Mouse (Mus musculus) testis, postnatal 14 days (tissue): ENCODE results near the gene Otop2.

ENCODE experiments used
- DNase-seq: peaks from one replicate; pipeline ENCODE4 v3.0.0; 2021; ENCODE audit warnings: low spot score

The Otop2 gene

DNA sequence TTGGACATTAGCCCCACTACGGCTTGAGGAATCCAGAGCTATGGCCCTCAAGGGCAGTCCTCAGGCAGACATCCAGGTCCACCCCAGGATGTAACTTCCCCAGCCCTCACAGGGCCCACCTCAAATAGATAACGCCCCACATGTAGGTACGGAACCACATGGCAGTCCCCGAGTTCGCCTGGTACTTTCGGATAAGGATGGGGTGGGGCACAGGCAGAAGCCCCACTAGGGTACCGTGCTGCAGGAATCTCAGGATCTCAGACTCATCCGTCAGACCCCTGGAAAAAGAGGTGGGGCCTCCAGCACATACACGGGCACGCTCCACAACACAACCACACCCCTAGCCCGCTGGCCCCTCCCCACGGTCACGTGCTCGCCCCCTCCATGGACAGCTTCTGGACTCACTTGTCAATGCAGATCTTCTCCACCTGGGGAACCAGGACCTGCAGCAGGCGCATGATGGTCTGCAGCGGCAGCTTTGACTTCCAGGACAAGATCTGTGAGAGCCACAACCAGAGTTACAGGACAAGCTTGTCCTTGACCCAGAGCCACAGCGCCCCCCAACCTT is 41.8 kb downstream of the Otop2 start:
- DNase-seq, result no peak

DNA sequence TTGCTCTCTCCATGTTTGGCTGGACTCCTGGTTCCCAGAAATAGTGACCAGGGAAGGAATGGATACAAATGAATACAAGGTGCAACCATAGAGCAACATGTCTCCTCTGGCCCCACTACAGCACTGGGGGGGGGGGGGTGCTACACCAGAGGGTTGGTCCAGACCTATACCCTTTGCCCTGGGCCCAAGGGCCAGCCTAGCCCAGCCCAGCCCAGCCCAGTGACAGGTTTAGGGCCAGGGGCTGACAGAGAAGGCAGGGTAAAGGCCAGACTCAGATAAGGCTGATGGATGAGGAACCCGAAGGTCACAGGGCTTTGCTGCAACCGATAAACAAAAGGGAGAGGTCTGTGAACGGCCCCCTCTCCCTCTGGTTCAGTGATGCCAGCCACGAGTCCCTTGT is 43.0 kb downstream of the Otop2 start:
- DNase-seq, result no peak

DNA sequence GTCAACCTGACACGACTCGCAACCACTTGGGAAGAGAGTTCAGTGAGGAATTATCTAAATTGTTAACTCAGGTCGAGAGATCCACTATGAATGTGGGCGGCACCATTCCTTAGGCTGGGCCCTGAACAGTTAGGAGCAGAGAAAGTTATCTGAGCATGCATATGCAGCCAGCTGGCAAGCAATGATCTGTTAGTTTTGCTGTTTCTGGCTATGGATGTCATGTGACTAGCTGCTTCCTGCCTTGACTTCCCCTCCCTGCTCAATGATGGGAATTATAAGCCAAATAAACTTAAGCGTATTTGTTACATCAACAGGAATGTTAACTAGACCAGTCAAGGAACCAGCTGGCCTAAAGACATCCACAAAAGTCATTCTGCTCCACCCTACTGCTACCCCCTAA is 46.4 kb downstream of the Otop2 start:
- DNase-seq, result no peak

DNA sequence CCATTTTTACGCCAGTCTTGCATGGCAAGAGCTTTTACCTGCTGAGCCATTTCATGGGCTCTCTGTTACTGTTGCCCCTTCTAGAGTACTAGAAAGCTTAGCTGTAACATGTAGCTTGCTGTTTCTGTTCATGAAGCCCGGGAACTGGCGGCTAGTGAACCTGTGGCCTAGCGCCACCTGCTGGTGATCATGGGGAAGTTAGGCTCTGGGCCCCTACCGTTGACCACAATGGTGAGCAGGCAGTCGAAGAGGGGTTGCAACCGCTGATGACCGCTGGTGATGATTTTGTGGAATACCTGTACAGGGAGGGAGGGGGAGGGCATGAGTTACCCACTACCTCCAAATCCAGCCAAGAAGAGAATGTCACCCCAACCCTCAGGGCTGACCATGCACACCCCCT is 47.2 kb downstream of the Otop2 start:
- DNase-seq, result peak; percentile 64

DNA sequence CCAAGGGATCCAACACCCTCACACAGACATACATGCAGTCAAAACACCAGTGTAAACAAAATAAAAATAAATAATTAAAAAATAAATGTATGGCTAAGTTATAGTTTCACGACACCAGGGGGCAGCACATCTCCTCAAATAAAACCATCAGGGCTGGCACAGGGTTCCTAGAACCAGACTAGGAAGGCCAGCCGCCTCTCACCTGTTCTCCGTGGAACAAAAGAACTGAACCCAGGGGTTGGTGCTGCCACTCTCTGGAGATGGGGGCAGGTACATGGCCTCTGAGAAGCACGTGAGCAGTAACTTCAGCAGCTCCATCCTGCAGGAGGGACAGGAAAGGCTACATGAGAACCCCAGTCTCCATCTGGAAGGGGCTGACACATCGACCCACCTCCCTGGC is 51.5 kb downstream of the Otop2 start:
- DNase-seq, result no peak

DNA sequence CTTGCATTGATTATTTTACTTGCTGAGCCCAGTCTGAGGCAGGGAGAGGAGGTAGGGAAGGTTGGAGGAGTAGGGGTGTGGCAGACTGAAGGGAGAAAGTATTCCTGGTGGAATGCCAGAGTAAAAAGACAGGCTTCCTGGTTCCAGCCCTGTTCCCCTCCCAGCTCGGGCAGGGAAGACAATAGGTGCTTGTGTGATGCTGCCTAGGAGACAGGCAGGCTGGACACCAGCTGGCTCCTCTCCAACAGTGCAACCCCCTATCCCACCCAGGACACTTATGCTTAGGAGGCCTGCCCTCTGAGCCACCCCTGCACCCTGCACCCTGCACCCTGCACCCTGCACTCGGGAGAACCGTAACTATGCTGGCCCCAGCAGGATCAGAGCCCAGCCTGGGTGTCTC is 52.3 kb downstream of the Otop2 start:
- DNase-seq, result no peak

DNA sequence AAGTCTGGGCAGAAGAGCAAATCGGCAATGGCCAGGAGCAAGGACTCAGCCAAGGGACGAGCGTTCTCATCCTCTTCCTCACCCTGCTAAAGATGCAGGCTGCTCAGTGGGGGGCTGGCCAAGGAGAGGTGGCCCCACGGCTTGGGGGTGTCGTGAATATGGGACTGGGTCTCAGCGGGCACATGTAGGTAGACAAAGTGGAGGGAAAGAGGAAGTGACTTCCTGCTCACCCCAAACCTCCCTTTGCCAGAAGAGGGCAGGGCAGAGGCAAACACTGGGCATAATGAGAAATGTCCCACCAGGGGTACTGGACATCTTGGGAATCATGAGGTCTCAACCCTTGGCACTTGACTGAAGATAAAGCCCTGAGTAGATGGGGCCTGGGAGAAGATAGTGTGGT is 52.8 kb downstream of the Otop2 start:
- DNase-seq, result no peak

DNA sequence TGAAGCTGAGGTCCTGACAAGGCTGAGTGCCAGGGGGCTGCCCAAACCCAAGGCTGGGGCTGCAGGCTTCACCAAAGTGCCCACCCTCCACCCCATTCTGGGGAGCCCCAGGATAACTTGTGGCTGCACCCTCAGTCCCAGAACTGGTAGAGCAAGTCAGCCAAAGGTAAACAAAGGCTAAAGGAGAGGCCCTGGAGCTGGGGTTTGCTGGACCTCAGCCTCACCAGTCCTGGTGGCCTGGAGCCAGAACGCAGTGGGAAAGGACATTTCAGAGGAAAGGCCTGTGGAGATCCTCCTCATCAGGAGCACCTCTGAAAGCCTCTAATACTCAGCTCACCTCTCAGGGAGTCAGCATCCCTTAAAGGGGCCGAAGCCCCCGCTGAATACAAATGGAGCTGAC is 57.2 kb downstream of the Otop2 start:
- no peak for DNase-seq

DNA sequence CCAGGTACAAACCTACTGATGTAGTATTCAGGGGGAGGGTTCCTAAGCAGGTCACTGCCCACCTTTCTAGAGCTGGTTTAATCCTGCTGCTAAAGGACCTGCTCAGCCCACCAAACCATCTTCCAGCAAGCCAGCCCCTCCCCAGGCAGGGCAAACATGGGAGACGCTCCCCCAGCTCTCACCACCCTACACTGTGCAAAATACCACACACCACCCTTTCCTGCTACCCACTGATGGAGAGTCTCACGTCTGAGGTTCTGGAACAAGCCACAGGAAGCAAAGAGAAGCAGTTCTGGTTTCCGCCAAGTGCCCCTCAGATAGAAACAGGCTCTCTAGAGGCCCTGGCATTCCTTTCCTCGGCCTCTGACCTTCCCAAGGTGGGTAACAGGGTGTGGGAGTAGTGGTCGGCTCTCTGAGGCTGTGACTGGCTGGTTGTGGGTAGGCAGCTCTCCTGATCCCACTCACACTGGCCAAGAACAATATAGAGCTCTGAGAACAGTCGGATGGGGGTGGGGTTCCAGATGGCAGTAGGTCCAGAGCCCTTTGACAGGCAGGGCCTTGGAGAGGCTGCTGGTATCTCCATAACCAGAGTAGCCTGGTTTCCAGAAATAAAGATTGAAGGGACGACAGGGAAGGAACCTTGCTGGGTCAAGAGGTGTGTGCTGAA is 59.2 kb downstream of the Otop2 start:
- DNase-seq, result no peak

DNA sequence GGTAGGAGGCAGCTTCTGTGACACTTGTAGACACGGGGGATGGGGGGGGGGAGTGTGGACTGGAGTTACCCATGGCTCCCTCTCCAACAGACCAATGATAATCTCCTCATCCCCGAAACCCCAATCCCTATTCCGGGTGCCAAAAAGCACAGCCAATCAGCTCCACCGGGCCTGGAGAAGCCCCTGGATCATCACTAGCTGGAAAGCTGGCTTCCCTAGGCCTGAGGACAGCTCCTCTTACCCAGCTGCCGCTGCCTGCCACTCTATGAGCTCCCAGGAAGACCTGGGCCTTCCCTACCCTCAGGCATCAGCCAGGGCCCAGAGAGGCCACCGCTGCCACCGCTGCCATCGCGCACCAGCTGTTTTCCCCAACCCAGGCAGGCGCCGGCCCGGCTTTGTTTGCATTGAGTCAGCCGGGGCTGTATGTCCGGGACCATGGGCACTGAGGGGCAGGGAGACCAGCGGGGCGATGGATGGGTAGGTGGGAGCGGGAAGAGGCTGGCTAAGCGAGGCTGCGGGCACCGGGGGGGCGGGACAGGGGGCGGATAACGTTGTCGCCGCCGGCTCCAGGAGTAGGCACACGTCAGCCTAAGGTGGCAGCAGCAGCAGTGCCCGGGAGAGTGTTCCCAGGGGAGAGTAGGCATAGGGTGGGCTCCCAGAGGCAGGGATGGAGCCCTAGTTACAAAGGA is 59.9 kb downstream of the Otop2 start:
- no peak for DNase-seq

DNA sequence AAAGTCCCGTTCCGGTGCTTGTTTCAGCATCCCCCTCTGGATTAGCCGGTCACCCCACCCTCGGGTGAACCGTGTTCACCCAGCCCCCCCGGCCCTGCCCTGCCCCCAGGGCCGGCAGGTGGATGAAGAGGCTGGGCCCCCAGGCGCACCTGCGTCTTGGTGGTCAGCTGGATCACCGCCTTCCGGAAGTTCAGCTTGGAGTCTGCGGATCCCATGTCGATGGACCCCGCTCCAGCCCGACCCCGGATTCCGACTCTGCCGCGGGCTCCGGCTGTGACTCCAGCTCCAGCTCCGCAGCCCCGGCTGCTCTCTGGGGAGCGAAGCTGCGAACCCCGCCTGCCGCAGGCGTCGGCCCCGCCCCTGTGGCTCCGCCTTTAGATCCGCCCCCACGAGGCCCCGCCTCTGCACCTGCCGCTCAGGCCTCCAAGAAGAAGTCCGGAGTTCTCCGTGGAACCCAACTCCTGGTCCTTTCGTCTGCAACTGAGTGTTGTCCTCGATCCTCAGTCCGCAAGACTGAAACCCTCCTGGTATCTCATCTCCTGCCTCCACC is 60.5 kb downstream of the Otop2 start, which contains the start of gene Hid1:
Gene Hid1 (minus strand): TSS at position 362 of the 550 bp plus-strand sequence.
- DNase-seq, result peak; percentile 77

DNA sequence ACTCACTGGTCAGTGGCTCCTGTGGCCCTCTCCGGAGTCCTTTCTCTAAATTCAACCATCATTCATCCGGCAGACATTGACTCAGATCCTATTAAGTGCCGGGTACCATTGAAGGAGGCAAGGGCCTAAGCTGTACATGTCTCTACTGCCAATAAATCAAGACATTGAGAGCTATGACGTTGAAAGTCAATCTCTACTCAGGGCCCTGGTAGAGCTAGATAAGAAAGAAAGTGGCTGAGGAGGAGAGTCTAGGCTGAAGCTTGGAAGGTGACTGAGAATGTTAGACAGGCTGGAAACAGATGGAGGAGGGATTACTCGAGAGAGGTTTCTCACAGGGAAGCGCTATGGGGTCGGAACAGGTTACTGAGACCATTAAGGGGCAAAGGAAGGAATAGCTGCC is 63.4 kb downstream of the Otop2 start:
- no peak for DNase-seq

DNA sequence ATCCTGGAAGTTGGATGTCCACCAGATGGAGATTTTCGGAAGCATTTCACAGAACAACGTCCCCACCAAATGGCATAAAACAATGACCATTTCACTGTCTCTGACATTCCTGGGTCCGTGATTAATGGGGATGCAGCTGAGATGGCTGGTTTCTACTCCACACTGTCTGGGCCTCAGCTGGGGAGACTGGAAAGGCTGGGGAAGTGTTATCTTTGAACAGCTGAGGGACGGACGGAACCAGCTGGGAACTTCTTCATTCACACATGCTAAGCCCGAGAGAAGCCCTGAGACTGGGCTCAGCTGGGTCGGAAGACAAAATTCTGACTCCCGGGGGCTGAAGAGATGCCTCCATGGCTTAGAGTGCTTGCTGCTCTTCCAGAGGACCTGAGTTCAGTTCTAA is 64.4 kb downstream of the Otop2 start:
- DNase-seq, result no peak

DNA sequence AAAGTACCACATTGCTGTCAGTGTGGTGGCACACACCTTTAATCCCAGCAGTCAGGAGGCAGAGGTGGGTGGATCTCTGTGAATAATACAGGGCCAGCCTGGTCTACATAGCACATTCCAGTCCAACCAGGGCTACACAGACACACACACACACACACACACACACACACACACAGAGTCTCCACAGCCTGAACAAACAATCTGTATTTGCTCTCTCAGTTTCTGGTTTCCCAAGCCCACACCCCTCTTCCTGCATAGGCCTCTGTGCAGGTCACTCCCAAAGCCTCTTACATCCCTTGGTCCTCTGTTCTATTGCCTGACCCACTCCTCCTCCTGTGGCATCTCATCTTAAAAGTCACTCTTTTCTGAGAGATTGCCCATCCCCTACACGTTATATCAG is 65.1 kb downstream of the Otop2 start:
- no peak for DNase-seq

DNA sequence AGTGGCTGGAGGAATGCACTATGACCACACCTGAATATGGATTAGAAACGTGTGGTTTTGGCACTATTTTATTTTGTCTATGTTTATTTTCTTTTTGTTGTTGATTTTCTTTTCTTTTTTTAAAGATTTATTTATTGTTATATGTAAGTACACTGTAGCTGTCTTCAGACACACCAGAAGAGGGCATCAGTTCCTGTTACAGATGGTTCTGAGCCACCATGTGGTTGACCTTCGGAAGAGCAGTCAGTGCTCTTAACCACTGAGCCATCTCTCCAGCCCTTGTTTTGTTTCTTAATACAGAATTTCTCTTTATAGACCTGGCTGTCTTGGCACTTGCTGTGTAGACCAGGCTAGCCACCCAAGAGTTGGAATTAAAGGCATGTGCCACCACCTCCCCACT is 65.8 kb downstream of the Otop2 start:
- DNase-seq, result no peak

DNA sequence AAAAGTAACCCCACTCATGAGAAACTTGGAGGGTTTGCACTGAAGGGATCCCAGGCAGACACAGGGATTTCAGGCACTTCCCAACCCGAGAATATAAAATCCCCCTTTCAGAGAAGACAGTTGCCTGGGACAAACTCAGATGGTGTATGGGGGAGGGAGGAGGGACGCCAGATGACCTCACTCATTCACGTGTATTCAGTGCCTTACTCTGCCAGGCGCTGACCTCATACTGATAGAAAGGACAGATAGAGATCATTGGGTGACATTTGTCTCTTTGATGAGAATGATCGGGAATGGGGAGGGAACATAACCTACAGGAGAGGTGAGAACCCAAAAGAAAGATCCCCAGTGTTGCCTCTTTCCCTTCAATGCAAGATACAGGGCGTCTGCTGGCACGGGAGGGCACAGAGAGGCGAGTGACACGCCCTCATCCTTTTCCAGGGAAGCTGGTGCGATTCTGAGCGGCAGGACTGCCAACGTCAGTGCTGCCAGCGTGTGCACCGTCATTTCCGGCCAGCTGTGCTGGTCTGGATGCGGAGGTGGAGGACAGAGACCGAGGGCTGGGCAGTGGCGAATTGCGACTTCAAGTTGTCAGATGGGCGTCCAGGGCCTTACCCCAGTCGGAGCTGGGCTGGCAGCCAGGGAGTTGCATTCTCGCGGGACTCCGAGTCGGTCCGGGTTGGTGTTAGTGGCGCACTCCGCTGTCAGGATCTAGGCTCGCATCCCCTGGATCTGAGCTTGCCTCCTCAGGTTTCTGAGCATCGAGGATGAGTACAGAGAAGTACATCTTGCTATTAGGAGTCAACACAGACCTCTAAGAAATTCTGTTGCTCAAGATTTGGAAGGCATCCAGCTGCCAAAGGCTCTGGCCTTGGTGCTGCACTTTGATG is 67.1 kb downstream of the Otop2 start:
- DNase-seq, result no peak

DNA sequence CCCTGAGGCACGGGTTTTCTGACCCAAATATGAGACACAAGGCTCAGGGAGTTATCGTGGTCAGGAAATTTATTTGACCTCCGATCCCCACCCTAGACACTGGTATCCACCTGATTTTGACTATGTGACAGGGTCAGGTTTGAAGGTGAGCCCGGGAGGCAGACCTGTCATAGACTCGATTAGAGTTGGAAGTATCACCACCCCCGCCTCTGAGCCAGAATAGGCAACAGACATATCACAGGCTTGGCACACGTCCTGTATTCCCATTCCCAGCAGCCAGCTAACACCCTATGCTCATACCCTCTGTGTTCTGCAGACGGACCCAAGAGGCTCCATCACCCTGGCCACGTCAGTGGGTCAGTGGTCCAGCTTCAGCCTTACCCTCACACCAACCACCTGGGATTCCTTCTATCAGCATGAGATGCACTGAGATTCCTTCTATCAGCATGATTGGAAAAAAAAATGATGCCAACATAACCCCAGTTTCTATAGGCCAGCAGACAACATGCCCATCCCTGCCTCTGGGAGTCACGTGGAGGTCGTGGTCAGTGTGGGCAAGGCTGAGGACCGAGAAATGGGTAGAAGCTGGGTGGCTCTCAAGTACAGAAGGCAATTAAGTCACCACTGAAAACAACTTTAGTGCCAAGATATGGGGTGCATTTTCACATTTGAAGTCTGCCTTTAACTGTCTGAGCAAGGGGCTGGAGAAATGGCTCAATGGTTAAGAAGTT is 67.9 kb downstream of the Otop2 start:
- no peak for DNase-seq

DNA sequence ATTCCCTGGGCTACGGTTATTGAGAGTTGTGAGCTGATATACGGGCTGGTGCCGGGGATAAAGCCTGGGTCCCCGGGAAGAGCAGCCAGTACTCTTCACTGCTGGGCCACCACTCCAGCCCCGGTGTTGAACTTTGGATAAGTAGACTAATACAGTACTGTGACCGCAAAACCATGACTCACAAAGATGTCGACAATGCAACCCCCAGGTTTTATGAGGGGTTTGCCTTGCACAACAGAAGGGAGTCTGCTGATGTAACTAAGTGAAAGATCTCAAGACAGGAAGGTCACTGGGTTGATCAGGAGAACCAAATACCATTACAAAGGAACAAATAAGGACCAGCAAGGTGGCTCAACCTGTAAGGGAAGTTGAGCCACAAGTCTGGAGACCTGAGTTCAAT is 69.8 kb downstream of the Otop2 start:
- no peak for DNase-seq

DNA sequence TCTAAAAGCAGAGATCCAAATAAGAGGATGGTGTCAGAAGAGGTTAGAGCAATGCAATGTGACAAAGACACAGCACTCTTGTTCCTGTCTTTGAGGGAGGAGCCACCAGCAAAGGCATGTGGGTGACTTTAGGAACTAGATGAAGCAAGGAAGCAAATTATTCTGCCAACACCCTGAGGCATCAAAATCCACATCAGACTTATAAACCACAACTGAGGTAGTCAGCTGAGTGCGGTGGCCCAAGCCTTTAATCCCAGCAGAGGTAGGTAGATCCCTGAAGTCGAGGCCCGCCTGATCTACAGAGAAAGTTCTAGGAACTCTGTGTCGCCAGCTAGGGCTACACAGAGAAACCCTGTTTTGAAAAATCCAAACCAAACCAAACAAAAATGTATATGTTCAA is 70.3 kb downstream of the Otop2 start:
- DNase-seq, result no peak

DNA sequence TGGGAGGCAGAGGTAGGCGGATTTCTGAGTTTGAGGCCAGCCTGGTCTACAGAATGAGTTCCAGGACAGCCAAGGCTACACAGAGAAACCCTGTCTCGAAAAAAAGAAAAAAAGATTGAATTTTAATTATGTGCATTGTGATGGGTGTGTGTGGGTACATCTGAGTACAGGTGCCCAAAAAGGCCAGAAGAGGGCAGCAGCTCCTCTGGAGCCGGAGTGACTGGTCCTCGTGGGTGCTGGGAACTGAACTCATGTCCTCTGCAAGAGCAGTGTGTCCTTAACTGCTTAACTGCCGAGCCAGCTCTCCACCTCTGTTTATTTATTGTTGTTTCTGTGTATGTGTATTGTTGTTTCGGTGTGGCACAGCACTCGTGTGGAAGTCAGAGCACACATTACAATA is 70.9 kb downstream of the Otop2 start:
- DNase-seq, result no peak

DNA sequence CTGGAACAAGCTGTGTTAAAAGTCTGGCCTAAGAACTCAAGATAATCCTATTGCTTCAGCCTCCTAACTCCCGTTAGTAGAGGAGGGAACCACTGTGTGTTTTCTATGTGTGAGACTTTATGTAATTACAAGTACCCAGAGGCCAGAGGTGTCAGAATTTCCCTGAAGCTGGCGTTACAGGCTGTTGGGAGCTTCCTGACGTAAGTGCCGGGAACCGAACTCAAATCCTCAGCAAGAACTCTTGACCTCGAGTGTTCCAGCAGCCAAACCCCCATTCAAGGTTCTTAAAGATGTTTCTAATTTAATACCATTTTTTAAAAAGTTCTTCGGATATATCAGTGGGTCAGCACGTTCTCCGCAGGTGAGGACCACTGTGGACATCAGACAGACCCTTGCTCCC is 74.3 kb downstream of the Otop2 start:
- no peak for DNase-seq
